Mouse (Mus musculus) forebrain, postnatal 0 days (tissue): ENCODE data around the gene Hoxb6. TPM values are rescaled to one million over a fixed set of nuclear protein-coding genes. Genes with fewer than 3 reads are reported as not detected.

ENCODE experiments used
- ATAC-seq: fragments of 200-750 bp; cut with Nextera tagmentation; 2 replicates; pipeline ENCODE4 v1.8.0; 2017; ENCODE audit warnings: mild to moderate bottlenecking, moderate library complexity
- DNase-seq: peaks from one replicate; pipeline ENCODE4 v3.0.0-alpha.2; 2015
- H3K27ac ChIP-seq: fragments of 300-500 bp; sonication (generic); 2 replicates; pipeline ENCODE4 v1.5.1; 2014; ENCODE audit warnings: low read depth, mild to moderate bottlenecking, antibody characterized with exemption, low read length, moderate library complexity, mixed read lengths
- H3K27me3 ChIP-seq: fragments of 300-500 bp; sonication (generic); 2 replicates; pipeline ENCODE4 v1.6.1; 2014; ENCODE audit warnings: mild to moderate bottlenecking, low read length, mixed read lengths; ENCODE audit not compliant: insufficient read depth
- H3K36me3 ChIP-seq: fragments of 300-500 bp; sonication (generic); 2 replicates; pipeline ENCODE4 v1.6.1; 2014; ENCODE audit warnings: mild to moderate bottlenecking, moderate library complexity; ENCODE audit not compliant: insufficient read depth
- H3K4me1 ChIP-seq: fragments of 300-500 bp; sonication (generic); 2 replicates; pipeline ENCODE4 v1.6.1; 2014; ENCODE audit warnings: antibody characterized with exemption; ENCODE audit not compliant: insufficient read depth
- H3K4me2 ChIP-seq: fragments of 300-500 bp; sonication (generic); 2 replicates; pipeline ENCODE4 v1.6.1; 2014; ENCODE audit warnings: low read depth, mild to moderate bottlenecking, moderate library complexity
- H3K4me3 ChIP-seq: fragments of 300-500 bp; sonication (generic); 2 replicates; pipeline ENCODE4 v1.5.1; 2014; ENCODE audit warnings: low read depth, low read length, mixed read lengths
- H3K9ac ChIP-seq: fragments of 300-500 bp; sonication (generic); 2 replicates; pipeline ENCODE4 v1.6.1; 2014; ENCODE audit warnings: mild to moderate bottlenecking
- H3K9me3 ChIP-seq: fragments of 300-500 bp; sonication (generic); 2 replicates; pipeline ENCODE4 v1.6.1; 2016; ENCODE audit warnings: low read length
- CTCF ChIP-seq: sonication (generic); IDR thresholded peaks from 2 replicates; pipeline ENCODE4 v1.5.1; 2016; ENCODE audit warnings: antibody characterized with exemption, control low read depth, low read depth
- WGBS: fragments of 180-500 bp; shearing (Covaris S2); extraction: QIAGEN DNeasy Blood & Tissue Kit; methylation state at CpG from one replicate; pipeline ENCODE4 v1.1.7; 2014; 5-methylcytosine and 5-hydroxymethylcytosine counted together
- polyA plus RNA-seq: library from polyadenylated mRNA; unstranded; fragments of >200 nt; fragmentation: Nextera tagmentation; extraction: Ambion mirVana; gene quantifications from 2 replicates; pipeline ENCODE4 v1.2.1, GENCODE M21; 2015
- total RNA-seq: library from RNA; depleted of rRNA; stranded (reverse); fragments of >200 nt; gene quantifications from 2 replicates; pipeline ENCODE4 v1.2.3, GENCODE M21; 2014

Hoxb6 gene
- total and polyA plus RNA-seq, 2 experiments from 2014 or later = not detected

DNA sequence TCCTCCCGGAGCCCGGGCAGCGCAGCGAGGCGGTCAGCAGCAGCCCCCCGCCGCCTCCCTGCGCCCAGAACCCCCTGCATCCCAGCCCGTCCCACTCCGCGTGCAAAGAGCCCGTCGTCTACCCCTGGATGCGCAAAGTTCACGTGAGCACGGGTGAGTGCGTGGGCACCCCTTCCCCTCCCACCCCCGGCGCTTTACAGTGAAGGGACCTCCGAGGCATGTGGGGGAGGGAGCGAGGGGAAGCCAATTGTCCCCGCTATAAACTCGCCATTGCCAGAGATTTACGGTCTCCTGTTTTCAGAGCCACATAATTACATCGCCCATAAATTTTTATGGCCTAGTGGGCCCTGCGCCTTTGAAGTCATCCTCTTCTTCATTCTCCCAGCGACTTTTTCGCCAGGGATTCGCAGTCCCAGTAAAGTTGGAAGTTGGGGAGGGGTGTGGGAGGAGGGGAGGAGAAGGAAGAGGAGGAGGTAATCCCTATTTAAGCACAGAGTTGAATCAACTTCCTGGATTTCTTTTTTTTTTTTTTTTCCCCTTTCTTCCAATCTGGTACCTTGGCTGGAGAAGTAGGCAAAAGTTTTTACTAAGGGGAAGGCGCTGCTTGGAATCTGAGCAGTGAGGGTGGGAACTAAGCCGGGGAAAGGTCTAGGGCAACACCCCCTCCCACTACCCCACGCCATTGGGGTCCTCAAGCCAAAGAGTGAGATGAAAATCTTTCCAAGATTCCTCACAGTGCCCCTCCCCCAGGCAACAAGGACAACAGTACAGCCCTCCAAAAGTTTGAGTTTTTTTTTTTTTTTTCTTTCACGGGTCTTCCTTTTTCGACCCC is 27.0 kb downstream of the Hoxb6 start:
- H3K9me3 ChIP-seq = no peaks in the 10 kb centered on the region
- under 1% methylated on average over 26 of the region's 34 CpGs for WGBS
- peaks cover 99% of the 10 kb centered on the region for H3K27me3 ChIP-seq
- H3K9ac ChIP-seq = no peak overlapping the region
- H3K4me1 ChIP-seq = no peaks in the 10 kb centered on the region
- ATAC-seq = no peak
- TF ChIP-seq CTCF = no peak
- no peak overlapping the region for H3K27ac ChIP-seq
- peak overlapping the region; percentile 10; the same call in 1 of the 2 replicates for H3K4me2 ChIP-seq
- no peak overlapping the region for H3K4me3 ChIP-seq
- no peaks in the 10 kb centered on the region for H3K36me3 ChIP-seq
- DNase-seq = no peak

DNA sequence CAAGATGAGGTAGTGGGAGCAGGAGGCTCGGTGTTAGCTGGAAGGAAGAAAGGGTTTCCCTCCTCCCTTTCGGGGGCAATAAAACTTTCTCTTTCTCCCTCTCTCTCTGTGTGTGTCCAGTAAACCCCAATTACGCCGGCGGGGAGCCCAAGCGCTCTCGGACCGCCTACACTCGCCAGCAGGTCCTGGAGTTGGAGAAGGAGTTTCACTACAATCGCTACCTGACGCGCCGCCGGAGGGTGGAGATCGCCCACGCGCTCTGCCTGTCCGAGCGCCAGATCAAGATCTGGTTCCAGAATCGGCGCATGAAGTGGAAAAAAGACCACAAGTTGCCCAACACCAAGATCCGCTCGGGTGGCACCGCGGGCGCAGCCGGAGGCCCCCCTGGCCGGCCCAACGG is 27.6 kb downstream of the Hoxb6 start:
- H3K27ac ChIP-seq = no peak overlapping the region
- H3K36me3 ChIP-seq = no peaks in the 10 kb centered on the region
- no peak for TF ChIP-seq CTCF
- H3K9ac ChIP-seq = no peak overlapping the region
- DNase-seq = no peak
- 2% methylated on average over 29 of the region's 29 CpGs for WGBS
- ATAC-seq = no peak
- H3K4me1 ChIP-seq = no peaks in the 10 kb centered on the region
- peaks cover 99% of the 10 kb centered on the region for H3K27me3 ChIP-seq
- H3K4me2 ChIP-seq = no peak overlapping the region
- no peaks in the 10 kb centered on the region for H3K9me3 ChIP-seq
- H3K4me3 ChIP-seq = no peak overlapping the region

DNA sequence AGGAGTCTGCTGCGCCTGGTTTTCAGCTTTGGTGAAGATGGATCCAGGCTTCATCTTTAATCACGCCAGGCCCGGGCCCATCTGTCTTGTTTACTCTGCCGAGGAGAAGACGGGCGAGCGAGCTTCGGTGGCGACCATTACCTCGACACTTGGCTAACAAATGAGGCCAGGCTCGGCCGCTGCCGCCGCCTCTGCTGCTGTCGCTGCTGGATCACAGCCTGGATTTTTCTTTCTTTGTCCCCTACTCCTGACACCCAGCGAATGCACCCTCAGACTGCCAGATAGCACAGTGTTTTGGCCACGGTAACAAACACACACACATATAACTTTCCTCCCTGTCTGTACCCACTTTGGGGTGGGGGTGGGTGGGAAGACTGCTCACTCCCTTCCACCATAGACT is 28.4 kb downstream of the Hoxb6 start:
- no peak overlapping the region for H3K27ac ChIP-seq
- under 1% methylated on average over 17 of the region's 17 CpGs for WGBS
- TF ChIP-seq CTCF = no peak
- no peaks in the 10 kb centered on the region for H3K4me1 ChIP-seq
- no peaks in the 10 kb centered on the region for H3K36me3 ChIP-seq
- peaks cover 99% of the 10 kb centered on the region for H3K27me3 ChIP-seq
- no peak overlapping the region for H3K4me3 ChIP-seq
- no peak overlapping the region for H3K9ac ChIP-seq
- no peak for ATAC-seq
- no peak overlapping the region for H3K4me2 ChIP-seq
- DNase-seq = no peak
- H3K9me3 ChIP-seq = no peaks in the 10 kb centered on the region

DNA sequence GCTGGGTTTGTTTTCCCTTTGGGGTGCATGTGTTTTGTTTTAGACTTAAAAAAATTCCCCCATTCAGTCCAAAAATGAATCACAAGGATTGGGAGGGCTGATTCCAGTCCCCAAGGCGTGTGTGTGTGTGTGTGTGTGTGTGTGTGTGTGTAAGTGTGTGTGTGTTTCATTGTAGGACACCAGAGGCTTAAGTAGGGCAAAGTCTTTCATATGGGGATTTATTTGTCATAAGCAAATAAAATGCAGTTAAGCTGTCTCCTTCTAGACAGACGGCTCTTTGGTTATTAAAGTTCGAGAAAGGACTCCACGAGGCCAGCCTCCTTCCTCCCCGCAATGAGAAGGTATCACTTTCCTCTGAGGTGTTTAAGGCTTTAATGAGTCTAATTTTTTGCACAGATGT is 29.6 kb downstream of the Hoxb6 start:
- Histone ChIP-seq H3K4me1 (no peaks in the 10 kb centered on the region), H3K9ac (no peak overlapping the region), H3K9me3 (no peaks in the 10 kb centered on the region), H3K27ac (no peak overlapping the region), H3K36me3 (no peaks in the 10 kb centered on the region), H3K27me3 (peaks cover 99% of the 10 kb centered on the region), H3K4me2 (no peak overlapping the region), H3K4me3 (no peak overlapping the region)
- 5% methylated on average over 5 of the region's 5 CpGs for WGBS
- ATAC-seq (no peak), DNase-seq (no peak)
- no peak for TF ChIP-seq CTCF

DNA sequence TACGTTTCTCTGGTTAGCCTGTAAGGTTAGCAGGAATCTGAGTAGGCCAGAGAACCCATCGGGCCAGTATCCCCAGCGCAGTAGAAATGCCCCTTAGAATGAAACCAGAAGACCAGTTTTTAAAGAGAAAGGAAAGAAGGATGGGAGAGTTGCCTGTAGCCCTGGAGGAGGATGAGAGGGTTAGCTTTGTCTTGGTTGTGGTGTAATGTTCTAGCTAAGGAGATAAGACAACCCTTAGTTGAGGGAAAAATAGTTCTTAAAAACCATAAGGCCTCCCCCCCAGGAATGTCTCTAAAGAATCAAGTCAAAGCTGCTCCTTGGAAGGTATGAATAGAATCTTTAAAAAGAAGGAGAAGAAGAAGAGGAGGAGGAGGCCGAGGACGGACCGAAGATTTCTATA is 30.5 kb downstream of the Hoxb6 start:
- no peaks in the 10 kb centered on the region for H3K4me1 ChIP-seq
- no peak for TF ChIP-seq CTCF
- 6% methylated on average over 6 of the region's 6 CpGs for WGBS
- no peak overlapping the region for H3K9ac ChIP-seq
- H3K36me3 ChIP-seq = no peaks in the 10 kb centered on the region
- DNase-seq (no peak), ATAC-seq (no peak)
- H3K4me2 ChIP-seq = no peak overlapping the region
- H3K27me3 ChIP-seq = peaks cover 100% of the 10 kb centered on the region
- no peak overlapping the region for H3K4me3 ChIP-seq
- no peak overlapping the region for H3K27ac ChIP-seq
- no peaks in the 10 kb centered on the region for H3K9me3 ChIP-seq

DNA sequence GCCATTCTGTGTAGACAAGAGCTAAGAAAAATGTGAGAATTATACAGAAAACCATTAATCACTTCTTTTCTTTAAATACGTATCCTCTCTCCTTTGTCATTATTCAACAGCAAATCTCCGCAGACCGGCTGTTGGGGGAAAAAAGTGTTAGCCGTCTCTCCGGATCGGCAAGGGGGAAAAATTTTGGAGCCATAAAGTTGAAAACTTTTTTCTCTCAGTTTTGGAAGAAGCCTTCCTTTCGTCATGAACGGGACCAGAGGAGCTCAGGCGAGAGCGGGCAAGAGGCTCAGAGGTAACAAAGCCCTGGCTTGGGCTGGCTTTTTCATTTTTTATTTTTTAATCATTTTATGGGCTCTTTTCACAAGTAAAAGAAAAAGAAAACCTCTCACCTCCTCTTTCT is 30.9 kb downstream of the Hoxb6 start, which contains the start of gene Hoxb3:
Gene Hoxb3 (plus strand): TSS at position 173 of the 400 bp plus-strand sequence.
- Histone ChIP-seq H3K27me3 (peaks cover 100% of the 10 kb centered on the region), H3K36me3 (no peaks in the 10 kb centered on the region), H3K9me3 (no peaks in the 10 kb centered on the region), H3K9ac (no peak within 1 kb of the TSS), H3K27ac (no peak within 1 kb of the TSS), H3K4me1 (no peaks in the 10 kb centered on the region), H3K4me3 (no peak within 1 kb of the TSS), H3K4me2 (no peak within 1 kb of the TSS)
- ATAC-seq (no peak), DNase-seq (no peak)
- WGBS = 4% methylated on average over 10 of the region's 10 CpGs
- no peak for TF ChIP-seq CTCF

DNA sequence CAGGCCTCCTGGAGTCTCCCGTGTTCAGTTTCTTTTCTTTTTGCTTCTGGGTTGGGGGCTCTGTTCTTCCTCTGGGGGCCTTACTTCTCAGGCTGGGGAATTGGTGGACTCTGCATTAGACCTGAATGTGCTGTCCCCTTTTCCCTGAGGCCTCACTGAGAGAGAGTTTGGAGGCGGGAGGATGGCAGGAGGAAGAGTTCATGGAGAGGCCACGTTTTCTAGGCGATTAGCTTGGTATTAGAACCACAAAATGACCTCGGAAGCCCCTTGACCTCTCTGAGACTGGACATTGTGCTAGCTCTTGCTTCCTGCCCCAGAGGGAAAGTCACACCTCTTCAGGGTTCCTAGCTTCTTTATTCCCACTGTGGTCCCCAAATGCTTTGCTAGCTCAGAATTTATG is 31.8 kb downstream of the Hoxb6 start:
- DNase-seq (no peak), ATAC-seq (no peak)
- WGBS = 2% methylated on average over 5 of the region's 5 CpGs
- no peak for TF ChIP-seq CTCF
- Histone ChIP-seq H3K9me3 (no peaks in the 10 kb centered on the region), H3K4me2 (no peak overlapping the region), H3K9ac (no peak overlapping the region), H3K4me1 (no peaks in the 10 kb centered on the region), H3K36me3 (no peaks in the 10 kb centered on the region), H3K27me3 (peaks cover 100% of the 10 kb centered on the region), H3K4me3 (no peak overlapping the region), H3K27ac (no peak overlapping the region)
